Mouse (Mus musculus) E14TG2a.4 (cell line): ENCODE measurements around the gene Gm8257.
A peak's percentile ranks its signal among the peaks of the same experiment; 100 is the strongest.
"Not testable (repeated sequence)": the region's sequence is repeated elsewhere in the genome, so short reads cannot be mapped to it uniquely, and the experiment has no call there.

Experiments
- H3K27me3 ChIP-seq: 2 replicates; pipeline ENCODE4 v1.6.1; 2014; ENCODE audit warnings: low read length, control low read depth; ENCODE audit not compliant: insufficient read depth
- H3K36me3 ChIP-seq: 2 replicates; pipeline ENCODE4 v1.6.1; 2014; ENCODE audit warnings: low read length, control low read depth; ENCODE audit not compliant: insufficient read depth
- H3K4me1 ChIP-seq: replicated peaks from 2 replicates; pipeline ENCODE4 v1.6.1; 2014; ENCODE audit warnings: low read depth, low read length, control low read depth
- H3K4me3 ChIP-seq: replicated peaks from 2 replicates; pipeline ENCODE4 v1.5.1; 2014; ENCODE audit warnings: mild to moderate bottlenecking, low read length
- H3K9me3 ChIP-seq: 2 replicates; pipeline ENCODE4 v1.6.1; 2014; ENCODE audit warnings: low read length, control low read depth
- CTCF ChIP-seq: conservative IDR thresholded peaks from 2 replicates; pipeline ENCODE4 v1.5.1; 2014; ENCODE audit warnings: low read length
- NANOG ChIP-seq: IDR thresholded peaks from 2 replicates; pipeline ENCODE4 v1.6.1; 2014; ENCODE audit warnings: borderline replicate concordance, low read length, mixed read lengths
- POU5F1 ChIP-seq: IDR thresholded peaks from 2 replicates; pipeline ENCODE4 v1.6.1; 2014; ENCODE audit warnings: low read length, borderline replicate concordance

Gm8257 gene

GRCm38 (mm10) chr14:44706356-44706755 lies at the start of gene Gm8257:
TSS of gene Gm8257 (minus strand) at chr14:44706456.
- not testable (repeated sequence) for H3K27me3 ChIP-seq, H3K36me3 ChIP-seq, H3K4me3 ChIP-seq

GRCm38 (mm10) chr14:44750240-44750639 lies 44.0 kb upstream of the Gm8257 start, which contains the start of gene Gm8267:
TSS of gene Gm8267 (minus strand) at chr14:44750340.
- Histone ChIP-seq H3K4me1 (no peaks in the 10 kb centered on the region), H3K36me3 (no peaks in the 10 kb centered on the region), H3K4me3 (no peak within 1 kb of the TSS), H3K9me3 (no peaks in the 10 kb centered on the region), H3K27me3 (no peaks in the 10 kb centered on the region)
- TF ChIP-seq POU5F1 (no peak), NANOG (no peak), CTCF (no peak)

More at GRCm38 (mm10) chr14:44706356-44706755, at the start of gene Gm8257:
- peaks cover 19% of the 10 kb centered on the region for H3K9me3 ChIP-seq
- not testable (repeated sequence) for H3K4me1 ChIP-seq

GRCm38 (mm10) chr14:44742789-44743188 lies 36.5 kb upstream of the Gm8257 start:
- TF ChIP-seq CTCF = peak; percentile 35
- not testable (repeated sequence) for H3K4me1 ChIP-seq, H3K36me3 ChIP-seq, H3K27me3 ChIP-seq, H3K9me3 ChIP-seq, H3K4me3 ChIP-seq

- not testable (repeated sequence) for H3K4me3 ChIP-seq, H3K36me3 ChIP-seq, H3K4me1 ChIP-seq, H3K27me3 ChIP-seq, H3K9me3 ChIP-seq
These were observed 24.5 kb upstream of the Gm8257 start for GRCm38 (mm10) chr14:44730711-44731110.

GRCm38 (mm10) chr14:44627737-44628136 lies 78.5 kb downstream of the Gm8257 start, which contains the start of gene Gm5624:
TSS of gene Gm5624 (minus strand) at chr14:44627938.
- H3K4me1 ChIP-seq, H3K36me3 ChIP-seq, H3K4me3 ChIP-seq, H3K27me3 ChIP-seq: not testable (repeated sequence)
- H3K9me3 ChIP-seq = peaks cover 17% of the 10 kb centered on the region; the same call in 1 of the 2 replicates
